Mouse (Mus musculus): ENCODE measurements around the gene Dip2b. TPM values are rescaled to one million over a fixed set of nuclear protein-coding genes. Genes with fewer than 3 reads are reported as not detected.

Gene Dip2b
- polyA plus RNA-seq, 1 experiment: 9.3 TPM

GRCm38 (mm10) chr15:100050940-100051339 is 12.5 kb downstream of the Dip2b start:
- no peak for DNase-seq (ENCODE audit: low read depth)

GRCm38 (mm10) chr15:100052726-100053125 is 14.3 kb downstream of the Dip2b start:
- DNase-seq (ENCODE audit: low read depth): no peak

- DNase-seq (ENCODE audit: low read depth): no peak
These were observed 18.0 kb downstream of the Dip2b start for GRCm38 (mm10) chr15:100056397-100056908.

GRCm38 (mm10) chr15:100057698-100058097 is 19.2 kb downstream of the Dip2b start:
- no peak for DNase-seq (ENCODE audit: low read depth)

GRCm38 (mm10) chr15:100058143-100058542 is 19.7 kb downstream of the Dip2b start:
- DNase-seq (ENCODE audit: low read depth): no peak

GRCm38 (mm10) chr15:100058912-100059311 is 20.4 kb downstream of the Dip2b start:
- no peak for DNase-seq (ENCODE audit: low read depth)

- DNase-seq (ENCODE audit: low read depth): no peak
These were observed 21.3 kb downstream of the Dip2b start for GRCm38 (mm10) chr15:100059626-100060311.

GRCm38 (mm10) chr15:100060513-100061140 is 22.2 kb downstream of the Dip2b start:
- DNase-seq (ENCODE audit: low read depth): no peak

GRCm38 (mm10) chr15:100061377-100061776 is 22.9 kb downstream of the Dip2b start:
- DNase-seq (ENCODE audit: low read depth): no peak

GRCm38 (mm10) chr15:100063229-100063773 is 24.8 kb downstream of the Dip2b start:
- no peak for DNase-seq (ENCODE audit: low read depth)

GRCm38 (mm10) chr15:100066702-100067101 is 28.2 kb downstream of the Dip2b start:
- no peak for DNase-seq (ENCODE audit: low read depth)

- no peak for DNase-seq (ENCODE audit: low read depth)
These were observed 30.6 kb downstream of the Dip2b start for GRCm38 (mm10) chr15:100069101-100069500.

- DNase-seq (ENCODE audit: low read depth): no peak
These were observed 31.6 kb downstream of the Dip2b start for GRCm38 (mm10) chr15:100070021-100070420.

GRCm38 (mm10) chr15:100071819-100072218 is 33.4 kb downstream of the Dip2b start:
- DNase-seq (ENCODE audit: low read depth): no peak

GRCm38 (mm10) chr15:100073696-100074453 is 35.4 kb downstream of the Dip2b start:
- no peak for DNase-seq (ENCODE audit: low read depth)

- no peak for DNase-seq (ENCODE audit: low read depth)
These were observed 36.3 kb downstream of the Dip2b start for GRCm38 (mm10) chr15:100074754-100075153.

- no peak for DNase-seq (ENCODE audit: low read depth)
These were observed 37.9 kb downstream of the Dip2b start for GRCm38 (mm10) chr15:100076362-100076761.

- no peak for DNase-seq (ENCODE audit: low read depth)
These were observed 42.5 kb downstream of the Dip2b start for GRCm38 (mm10) chr15:100080833-100081477.

- DNase-seq (ENCODE audit: low read depth): no peak
These were observed 43.1 kb downstream of the Dip2b start for GRCm38 (mm10) chr15:100081478-100081998.

GRCm38 (mm10) chr15:100082052-100082451 is 43.6 kb downstream of the Dip2b start:
- DNase-seq (ENCODE audit: low read depth): no peak

GRCm38 (mm10) chr15:100082733-100083132 is 44.3 kb downstream of the Dip2b start:
- DNase-seq (ENCODE audit: low read depth): no peak
